Mouse (Mus musculus): Measurements from ENCODE around the gene Fbxl13.

DNA sequence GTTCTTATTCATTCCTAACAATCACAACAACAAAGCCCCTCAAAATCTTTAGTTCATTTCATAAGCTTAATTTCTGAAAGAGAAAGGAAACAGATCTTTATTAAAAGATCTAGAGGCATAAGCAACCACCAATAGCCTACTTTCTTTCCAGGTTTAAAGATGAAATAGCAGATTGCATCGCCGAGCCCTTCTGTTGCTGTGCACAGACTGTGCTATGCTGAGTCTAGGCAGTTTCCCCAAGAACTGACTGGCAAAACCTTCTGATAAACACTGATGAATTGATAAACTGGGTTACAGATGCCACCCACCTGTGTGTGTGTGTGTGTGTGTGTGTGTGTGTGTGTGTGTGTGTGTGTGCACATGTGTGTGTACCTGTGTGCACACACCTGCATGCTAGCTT, 144.5 kb downstream of the Fbxl13 start:
- no peak for TF ChIP-seq SRF (IDR thresholded peaks at IDR 0.05; ENCODE audit: control insufficient read depth, insufficient read length, low read depth)
- TF ChIP-seq POLR2A (IDR thresholded peaks at IDR 0.05; ENCODE audit: insufficient read length, low read depth), result no peak
- TF ChIP-seq POLR2AphosphoS2 (IDR thresholded peaks at IDR 0.05; ENCODE audit: insufficient read length, low read depth), result no peak
- TF ChIP-seq MYOG (IDR thresholded peaks at IDR 0.05; ENCODE audit: control insufficient read depth in 1 of 3, insufficient read depth in 1 of 3, insufficient read length in 2 of 3, low read depth in 2 of 3), result no peak
- TF ChIP-seq MYOD1 (IDR thresholded peaks at IDR 0.05; ENCODE audit: control insufficient read depth in 1 of 3, insufficient read length in 2 of 3, low read depth in 2 of 3), result no peak
- TF ChIP-seq USF1 (IDR thresholded peaks at IDR 0.05; ENCODE audit: low read depth), result no peak
- TF ChIP-seq REST (IDR thresholded peaks at IDR 0.05; ENCODE audit: insufficient read depth, insufficient read length), result no peak
- no peak for TF ChIP-seq TCF12 (IDR thresholded peaks at IDR 0.05; ENCODE audit: insufficient read depth, poor library complexity, severe bottlenecking)
- no peak for TF ChIP-seq MAX (IDR thresholded peaks at IDR 0.05; ENCODE audit: low read depth)
- TF ChIP-seq CEBPB (IDR thresholded peaks at IDR 0.05; ENCODE audit: insufficient read depth, poor library complexity, severe bottlenecking), result no peak

Measured in myocyte (in vitro differentiated cells).